Mouse (Mus musculus): ENCODE measurements around the gene Gm4027. TPM values are rescaled to one million over a fixed set of nuclear protein-coding genes. Genes with fewer than 3 reads are reported as not detected.
"Not testable (repeated sequence)": the region's sequence is repeated elsewhere in the genome, so short reads cannot be mapped to it uniquely, and the experiment has no call there.

Gm4027 gene
- not detected for total RNA-seq (2021)
- long read RNA-seq, experiment 1, result 0 reads
- long read RNA-seq, experiment 2, result 0 reads

DNA sequence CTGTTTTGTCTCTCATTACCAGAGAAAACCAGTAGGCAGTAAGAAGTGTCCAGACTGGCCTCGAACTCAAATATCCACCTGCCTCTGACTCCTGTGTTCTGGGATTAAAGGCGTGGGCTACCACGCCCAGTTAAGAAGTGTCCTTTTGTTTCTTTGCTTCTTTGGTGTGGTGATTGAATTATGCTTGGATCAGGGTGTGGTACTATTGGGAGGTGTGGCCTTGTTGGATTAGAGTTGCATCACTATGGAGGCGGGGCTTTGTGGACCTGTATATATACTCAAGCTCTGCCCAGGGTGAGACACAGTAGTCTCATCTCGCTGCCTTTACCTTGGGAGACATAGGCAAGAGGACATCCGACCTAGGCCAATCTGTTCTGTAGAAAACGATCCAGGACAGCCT is at the start of gene Gm4027:
TSS of gene Gm4027 (plus strand) at position 301 of the 400 bp plus-strand sequence.
- intact Hi-C loops (cut with DNase I); DNase-seq: not testable (repeated sequence)

- DNase-seq; intact Hi-C loops (cut with DNase I): not testable (repeated sequence)
Measured at GRCm38 (mm10) chr12:87601388-87601787, 17.3 kb upstream of the Gm4027 start.

- DNase-seq; intact Hi-C loops (cut with DNase I): not testable (repeated sequence)
Measured at GRCm38 (mm10) chr12:87602388-87602787, 16.3 kb upstream of the Gm4027 start, which contains the start of gene Oog1. Gene Oog1 (plus strand): TSS chr12:87602688.

GRCm38 (mm10) chr12:87644520-87644919 is 25.9 kb downstream of the Gm4027 start, which contains the start of gene Gm16381:
Gene Gm16381 (minus strand): TSS chr12:87644620.
- intact Hi-C loops (cut with DNase I); DNase-seq: not testable (repeated sequence)

DNA sequence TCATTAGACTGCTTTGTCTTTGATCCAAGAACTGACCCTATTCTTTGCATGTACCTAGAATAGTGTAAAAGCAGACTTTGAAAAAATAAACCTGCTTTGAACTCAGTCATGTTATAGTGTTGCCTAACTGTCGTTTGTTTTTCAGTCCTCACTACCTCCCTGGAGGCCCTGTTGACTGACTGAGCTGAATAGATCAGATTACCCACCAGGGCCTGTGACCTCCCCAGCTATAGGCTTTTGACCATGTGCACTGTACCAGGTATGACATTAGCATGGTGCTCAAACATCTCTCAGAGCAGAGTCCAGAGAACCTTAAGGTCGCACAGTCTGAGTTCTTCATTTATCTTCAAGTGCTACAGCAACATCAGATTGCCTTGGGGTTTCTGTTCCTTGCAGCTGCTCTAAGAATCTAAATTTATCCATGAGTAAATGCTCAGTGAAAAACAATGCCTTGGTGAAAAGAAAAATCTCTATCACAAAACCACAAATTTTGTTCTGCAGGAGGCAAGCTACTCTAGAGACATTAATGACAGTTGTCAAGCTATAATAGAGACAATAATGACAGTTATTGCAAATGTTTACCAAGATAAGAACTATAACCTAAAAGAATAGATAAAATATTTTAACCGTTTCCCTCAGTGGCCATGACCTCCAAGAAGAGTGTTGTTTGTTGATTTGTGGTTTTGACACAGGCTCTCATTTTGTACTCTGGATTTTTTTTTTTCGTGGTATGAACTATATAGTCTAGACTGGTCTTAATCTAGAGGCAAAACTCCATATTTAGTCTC is 34.4 kb downstream of the Gm4027 start:
- intact Hi-C loops (cut with DNase I); DNase-seq: not testable (repeated sequence)

Other genes with a start within 250 kb of the Gm4027 start
- gene Sptlc2, start 230.5 kb upstream of the Gm4027 start, total RNA-seq (2021), result 10 to 100 TPM; 39.4 to 43.5 TPM
- gene Slirp, start 175.0 kb upstream of the Gm4027 start, total RNA-seq (2021), result 100 to 1,000 TPM; 140 to 162 TPM
- 10 to 100 TPM; 11.2 to 12.9 TPM for gene Alkbh1, start 174.9 kb upstream of the Gm4027 start, total RNA-seq (2021)
- gene Snw1, start 146.6 kb upstream of the Gm4027 start, total RNA-seq (2021), result 10 to 100 TPM; 40.5 to 42.8 TPM
- gene Gm5788, start 124.1 kb upstream of the Gm4027 start, total RNA-seq (2021), result not detected
- gene Gm8300, start 104.6 kb upstream of the Gm4027 start, total RNA-seq (2021), result not detected
- gene Oog1, start 16.2 kb upstream of the Gm4027 start, total RNA-seq (2021), result not detected
- not detected for gene Gm16381, start 25.8 kb downstream of the Gm4027 start, total RNA-seq (2021)
- not detected for gene Gm21319, start 156.9 kb downstream of the Gm4027 start, total RNA-seq (2021)
- gene Gm21936, start 176.6 kb downstream of the Gm4027 start, total RNA-seq (2021), result not detected
- gene BB287469, start 197.7 kb downstream of the Gm4027 start, total RNA-seq (2021), result not detected
- not detected for gene Gm2001, start 223.5 kb downstream of the Gm4027 start, total RNA-seq (2021)